Mouse (Mus musculus): ENCODE measurements at regions not wholly inside any gene's neighbourhood (a gene's known extent, or its start where the extent isn't known, plus 50 kb on each side); places are given as distances from the start of the nearest gene placed in this dataset.

GRCm38 (mm10) chr16:25042669-25043440 is 243.8 kb upstream of the Tprg start:
- no peak for DNase-seq (ENCODE audit: low spot score in 2 of 2)

DNA sequence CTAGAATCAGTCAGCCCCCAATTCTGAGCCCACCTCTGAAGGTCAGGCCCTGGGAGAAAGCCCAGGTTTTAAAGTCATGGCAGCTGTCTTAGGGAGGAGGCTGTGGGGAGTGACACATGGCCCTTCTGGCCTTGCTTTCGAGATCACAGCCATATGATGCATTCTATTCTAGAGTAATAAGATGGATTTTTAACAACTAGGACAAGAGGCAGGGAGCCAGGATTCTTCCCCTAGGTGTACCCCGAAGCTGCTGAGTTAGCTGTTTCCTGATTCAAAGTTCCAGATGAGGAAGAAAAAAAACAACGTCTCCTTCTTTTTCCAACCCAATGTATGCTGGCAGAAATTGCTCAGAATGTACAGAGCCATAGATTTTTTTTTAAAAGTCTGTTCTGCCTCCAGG is 242.0 kb upstream of the Tprg start:
- no peak for DNase-seq (ENCODE audit: low spot score in 2 of 2)

DNA sequence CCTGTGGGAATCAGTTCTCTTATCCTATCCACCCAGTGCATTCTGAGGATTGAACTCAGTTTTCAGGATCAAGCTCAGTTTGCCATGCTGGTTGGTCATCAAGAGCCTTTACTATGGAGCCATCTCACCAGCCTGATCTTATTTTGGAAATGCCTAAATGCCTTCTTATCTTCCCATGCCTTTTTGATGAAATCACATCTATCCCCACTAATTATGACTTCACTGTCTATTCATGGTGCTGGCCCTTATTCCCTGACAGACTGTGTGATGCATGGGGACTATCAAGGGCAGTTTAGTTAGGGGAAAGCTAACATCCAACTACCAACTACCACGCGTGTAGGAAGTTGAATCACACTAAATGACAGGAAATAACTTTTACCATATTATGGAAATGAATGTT is 238.9 kb upstream of the Tprg start:
- DNase-seq (ENCODE audit: low spot score in 2 of 2), result no peak

GRCm38 (mm10) chr16:25049928-25050510 is 236.6 kb upstream of the Tprg start:
- DNase-seq (ENCODE audit: low spot score in 2 of 2), result no peak

- DNase-seq (ENCODE audit: low spot score in 2 of 2), result no peak
Measured at GRCm38 (mm10) chr16:25051044-25051443, 235.6 kb upstream of the Tprg start.

GRCm38 (mm10) chr16:25052428-25052827 is 234.2 kb upstream of the Tprg start:
- no peak for DNase-seq (ENCODE audit: low spot score in 2 of 2)

DNA sequence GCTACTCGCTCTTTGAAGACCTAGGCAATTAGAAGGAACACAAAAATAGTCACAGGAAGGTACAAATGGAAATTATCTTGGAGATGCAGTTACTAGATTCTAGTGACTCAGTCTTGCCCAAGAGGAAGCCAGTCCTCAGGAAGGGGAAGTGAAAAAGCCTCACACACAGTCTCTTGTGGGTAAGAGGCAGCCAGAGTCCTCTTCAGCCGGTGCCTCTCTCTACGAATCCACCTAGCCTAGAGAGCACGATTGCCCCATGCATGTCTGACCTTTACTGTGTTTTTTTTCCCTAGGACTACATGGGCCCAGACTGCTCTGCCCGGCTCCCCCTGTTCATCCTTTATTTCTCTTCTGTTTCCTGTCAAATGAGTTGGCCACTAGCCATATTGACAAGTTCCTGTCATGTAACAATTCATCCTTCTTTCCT is 233.7 kb upstream of the Tprg start:
- peak in 1 of 2 experiments; percentile 59 for DNase-seq (ENCODE audit: low spot score in 2 of 2)

DNA sequence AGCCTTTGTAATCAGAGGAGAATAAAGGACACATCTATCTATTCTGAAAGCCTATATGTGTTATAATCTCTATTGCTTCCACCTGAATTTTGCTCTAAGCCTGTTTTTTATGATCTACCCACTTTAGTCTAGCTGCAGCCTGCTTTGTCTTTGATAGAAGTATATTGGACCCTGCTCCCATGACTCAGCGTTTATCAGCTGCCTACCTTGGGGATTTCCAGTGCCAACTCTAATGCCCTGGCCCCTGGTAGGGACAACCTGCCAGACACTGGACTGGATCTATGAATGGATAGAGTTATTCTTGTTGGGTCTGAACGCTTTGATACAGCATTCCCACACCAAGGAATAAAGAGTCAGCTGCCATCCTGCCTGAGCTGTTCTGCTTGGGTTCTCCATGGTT is 232.3 kb upstream of the Tprg start:
- DNase-seq (ENCODE audit: low spot score in 2 of 2), result no peak

DNA sequence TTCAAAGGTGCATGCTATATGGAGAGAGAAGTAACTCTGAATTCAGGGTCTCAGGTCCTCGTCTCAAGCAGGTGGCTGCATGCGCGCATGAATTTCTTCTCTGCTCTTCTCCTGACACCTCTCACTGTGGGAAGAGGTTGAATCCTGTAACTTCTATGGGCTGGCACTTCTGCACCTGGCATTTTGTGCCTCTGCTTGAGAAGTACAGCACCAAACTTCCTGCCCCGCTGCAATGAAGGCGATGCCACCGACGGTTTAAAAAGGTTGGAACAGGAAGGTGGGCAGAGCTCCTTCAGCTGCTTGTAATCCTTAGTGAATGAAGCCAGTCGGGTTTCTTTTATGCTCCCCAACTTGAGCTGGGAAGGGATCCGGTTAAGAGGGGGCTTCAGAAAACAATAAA is 231.2 kb upstream of the Tprg start:
- DNase-seq (ENCODE audit: low spot score in 2 of 2), result no peak

- no peak for DNase-seq (ENCODE audit: low spot score in 2 of 2)
Measured at GRCm38 (mm10) chr16:25058051-25058747, 228.4 kb upstream of the Tprg start.

GRCm38 (mm10) chr16:25058812-25059501 is 227.7 kb upstream of the Tprg start:
- peak; percentile 26 to 33 for DNase-seq (ENCODE audit: low spot score in 2 of 2)

- DNase-seq (ENCODE audit: low spot score in 2 of 2), result peak; percentile 9 to 13
Measured at GRCm38 (mm10) chr16:25059504-25059992, 227.1 kb upstream of the Tprg start.

DNA sequence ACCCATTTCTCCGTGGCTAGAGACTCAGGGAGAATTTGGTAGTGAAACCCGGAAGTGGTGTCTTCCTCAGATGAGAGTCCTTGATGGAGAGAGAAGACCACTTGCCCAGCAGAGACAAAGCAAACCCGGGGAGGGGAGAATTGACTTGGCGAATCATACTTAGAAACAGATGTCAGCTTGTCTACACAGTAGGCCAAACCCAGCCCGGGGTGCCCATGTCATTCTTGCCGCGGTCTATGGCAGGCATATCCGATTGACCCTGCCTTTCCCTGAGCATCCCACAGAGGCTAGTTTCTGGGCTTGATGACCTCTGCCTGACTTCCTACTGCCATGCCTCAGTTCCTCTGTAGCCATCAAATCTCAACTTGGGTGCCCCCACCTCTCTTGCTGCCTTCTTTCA is 226.4 kb upstream of the Tprg start:
- no peak for DNase-seq (ENCODE audit: low spot score in 2 of 2)

DNA sequence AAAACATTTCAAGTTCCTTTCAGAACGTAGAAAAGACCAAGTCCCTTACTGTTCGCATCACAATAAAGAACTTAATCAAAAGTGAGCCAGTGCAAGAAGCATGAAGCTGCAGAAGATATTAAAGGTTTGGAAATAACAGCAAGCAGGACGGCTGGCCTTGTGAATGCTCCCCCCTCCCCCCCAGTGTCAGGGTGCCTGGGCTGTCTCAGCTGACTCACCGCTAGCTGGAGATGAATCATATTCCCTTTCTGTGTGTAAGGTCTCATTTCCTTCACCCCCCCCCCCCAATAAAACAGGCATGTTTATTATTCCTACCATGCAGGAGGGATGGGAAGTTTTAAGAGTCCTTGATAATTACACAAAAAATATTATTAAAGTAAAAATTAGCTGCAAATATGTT is 225.0 kb upstream of the Tprg start:
- DNase-seq (ENCODE audit: low spot score in 2 of 2), result no peak

- DNase-seq (ENCODE audit: low spot score in 2 of 2), result no peak
Measured at GRCm38 (mm10) chr16:25063981-25064380, 222.6 kb upstream of the Tprg start.

- DNase-seq (ENCODE audit: low spot score in 2 of 2), result peak; percentile 58 to 75
Measured at GRCm38 (mm10) chr16:25064538-25064937, 222.1 kb upstream of the Tprg start.

GRCm38 (mm10) chr16:25066822-25067221 is 219.8 kb upstream of the Tprg start:
- no peak for DNase-seq (ENCODE audit: low spot score in 2 of 2)

GRCm38 (mm10) chr16:25067276-25068249 is 219.1 kb upstream of the Tprg start:
- no peak for DNase-seq (ENCODE audit: low spot score in 2 of 2)

DNA sequence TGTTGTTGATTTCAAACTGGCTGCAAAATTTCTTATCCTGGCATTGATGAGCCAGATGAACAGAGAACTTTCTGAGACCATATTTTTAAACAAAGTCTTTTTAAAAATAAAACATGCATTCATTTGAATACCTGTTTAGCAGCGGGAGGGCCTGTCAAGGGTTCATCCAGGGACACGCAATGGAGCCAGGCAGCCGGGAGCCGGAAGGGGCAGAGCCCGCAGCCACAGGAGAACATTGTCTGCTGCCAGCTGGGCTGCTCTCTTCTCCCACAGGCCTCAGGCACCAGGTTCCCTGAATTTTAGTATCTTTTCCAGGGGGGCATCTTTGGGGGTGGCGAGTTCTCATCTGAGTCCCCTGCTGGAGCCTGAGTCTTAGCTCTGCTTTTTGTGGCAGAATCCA is 205.8 kb upstream of the Tprg start:
- no peak for DNase-seq (ENCODE audit: low spot score in 2 of 2)

DNA sequence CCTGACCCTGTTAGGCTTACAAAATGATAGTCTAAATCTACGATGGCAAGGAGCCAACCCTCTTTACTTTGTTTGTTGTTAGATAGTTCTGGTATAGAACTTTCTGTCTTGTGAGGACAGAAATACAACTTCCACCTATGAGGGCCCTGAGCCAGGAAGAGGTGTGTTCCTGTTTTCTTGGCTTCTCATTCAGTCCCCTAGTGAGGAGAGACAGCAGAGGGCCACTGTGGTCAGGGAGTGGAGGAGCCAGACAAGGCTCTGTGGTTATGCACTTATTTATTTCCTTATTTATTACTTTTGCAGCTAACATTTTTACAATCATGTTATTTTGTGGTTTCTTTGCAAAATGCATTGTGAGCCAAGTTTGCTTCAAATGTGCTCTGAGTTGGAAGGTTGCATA is 202.9 kb upstream of the Tprg start:
- DNase-seq (ENCODE audit: low spot score in 2 of 2), result no peak

Data from natural killer cell, adult 2 months (primary cell).